ENCODE assay signal across 25 mouse cellular contexts in genomic region chr17:10073301-10073700, GRCm38 (mm10).
"Had no signal": no experiment of that assay in that cellular context is flagged by ENCODE, and none has a peak within 500 bp of the region (broad histone marks: within the 10 kb centered on the region; RNA-seq: fewer than 3 reads in every experiment).

No protein-coding gene starts in this region.

- H3K27ac ChIP-seq: embryonic facial prominence, embryonic 10.5 days; embryonic facial prominence, embryonic 12.5 days; embryonic facial prominence, embryonic 13.5 days; embryonic facial prominence, embryonic 15.5 days; forebrain, embryonic 10.5 days; forebrain, embryonic 12.5 days; forebrain, embryonic 13.5 days; forebrain, embryonic 15.5 days; gastrocnemius, adult 2 months; heart, adult 2 months had no signal

- H3K4me1 ChIP-seq: embryonic facial prominence, embryonic 10.5 days; embryonic facial prominence, embryonic 12.5 days; embryonic facial prominence, embryonic 13.5 days; embryonic facial prominence, embryonic 15.5 days; forebrain, embryonic 10.5 days; forebrain, embryonic 12.5 days; forebrain, embryonic 13.5 days; forebrain, embryonic 15.5 days had no signal

- DNase-seq: cerebellum, adult 2 months; cerebellum, adult 8-10 months; cerebellum, adult 9-10 months; cerebellum, adult 9-11 months; cerebellum, postnatal 10 days; cerebellum, postnatal 14 days; cerebellum, postnatal 25 days; cerebellum, postnatal 36 days; embryo, embryonic 11 days; forebrain, postnatal 0 days; gastrocnemius, adult 2 months; gastrocnemius, postnatal 10 days; gastrocnemius, postnatal 14 days; gastrocnemius, postnatal 25 days; gastrocnemius, postnatal 36 days had no signal

- H3K36me3 ChIP-seq: embryonic facial prominence, embryonic 10.5 days; embryonic facial prominence, embryonic 12.5 days; embryonic facial prominence, embryonic 13.5 days; embryonic facial prominence, embryonic 15.5 days; forebrain, embryonic 10.5 days; forebrain, embryonic 12.5 days; forebrain, embryonic 15.5 days had no signal

- H3K9me3 ChIP-seq: embryonic facial prominence, embryonic 10.5 days; embryonic facial prominence, embryonic 12.5 days; embryonic facial prominence, embryonic 13.5 days; embryonic facial prominence, embryonic 15.5 days; forebrain, embryonic 10.5 days; forebrain, embryonic 12.5 days; forebrain, embryonic 13.5 days; forebrain, embryonic 15.5 days had no signal

- H3K27me3 ChIP-seq: embryonic facial prominence, embryonic 12.5 days; embryonic facial prominence, embryonic 13.5 days; embryonic facial prominence, embryonic 15.5 days; forebrain, embryonic 12.5 days; forebrain, embryonic 13.5 days; forebrain, embryonic 15.5 days had no signal

- H3K4me3 ChIP-seq: embryonic facial prominence, embryonic 10.5 days; embryonic facial prominence, embryonic 12.5 days; embryonic facial prominence, embryonic 13.5 days; embryonic facial prominence, embryonic 15.5 days; erythroblast, embryonic 14.5 days; forebrain, embryonic 10.5 days; forebrain, embryonic 12.5 days; forebrain, embryonic 13.5 days; forebrain, embryonic 15.5 days; gastrocnemius, adult 2 months; heart, adult 2 months had no signal
